Mouse (Mus musculus) ovary, postnatal 14 days (tissue): Measurements from ENCODE around the gene Slc16a1.
A peak's percentile ranks its signal among the peaks of the same experiment; 100 is the strongest.
"Not testable (repeated sequence)": the region's sequence is repeated elsewhere in the genome, so short reads cannot be mapped to it uniquely, and the experiment has no call there.

Experiments
- DNase-seq: peaks from one replicate; pipeline ENCODE4 v3.0.0; 2022; ENCODE audit warnings: low spot score

Slc16a1 gene

DNA sequence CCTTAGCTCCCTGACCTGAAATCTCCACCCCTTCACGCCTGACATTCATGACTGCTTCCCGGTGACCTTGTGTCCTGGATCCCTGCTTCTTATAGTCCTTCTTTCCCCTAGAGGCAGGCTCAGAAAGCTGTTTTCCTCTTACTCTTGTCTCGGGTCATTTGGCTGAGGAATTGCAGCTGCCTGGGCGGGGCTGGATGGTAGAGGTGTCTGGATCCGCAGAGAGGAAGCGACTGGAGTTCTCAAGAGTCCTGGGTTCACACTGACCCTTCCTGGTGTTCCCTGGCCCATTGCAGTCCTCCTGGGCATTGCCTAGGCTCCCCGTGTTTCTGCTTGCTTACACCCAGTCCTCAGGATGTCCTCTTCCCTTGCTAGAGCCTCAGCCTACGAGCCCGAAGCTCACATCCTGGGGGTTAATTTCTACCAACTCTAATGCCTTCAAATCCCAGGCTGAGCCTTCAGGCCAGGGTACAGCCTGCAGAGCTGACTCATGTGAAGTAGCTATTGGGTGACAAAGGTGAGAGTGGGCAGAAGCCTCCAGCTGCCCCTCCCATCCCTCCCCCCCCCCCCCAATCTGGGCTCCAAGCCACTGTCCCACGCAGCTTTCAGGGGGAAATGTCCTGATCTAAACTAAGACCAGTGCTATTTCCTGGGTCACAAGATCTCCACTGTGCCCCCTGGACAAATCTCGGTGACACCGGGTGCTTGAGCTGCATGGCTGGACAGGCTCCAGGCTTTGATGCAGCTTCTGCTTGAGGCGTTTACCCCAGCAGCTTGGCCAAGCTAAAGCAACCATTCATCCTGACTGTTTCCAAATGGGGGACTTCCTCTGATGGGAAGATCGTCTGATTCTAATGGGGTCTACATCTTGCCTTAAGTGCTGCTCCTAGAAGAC lies 36.1 kb downstream of the Slc16a1 start:
- no peak for DNase-seq

DNA sequence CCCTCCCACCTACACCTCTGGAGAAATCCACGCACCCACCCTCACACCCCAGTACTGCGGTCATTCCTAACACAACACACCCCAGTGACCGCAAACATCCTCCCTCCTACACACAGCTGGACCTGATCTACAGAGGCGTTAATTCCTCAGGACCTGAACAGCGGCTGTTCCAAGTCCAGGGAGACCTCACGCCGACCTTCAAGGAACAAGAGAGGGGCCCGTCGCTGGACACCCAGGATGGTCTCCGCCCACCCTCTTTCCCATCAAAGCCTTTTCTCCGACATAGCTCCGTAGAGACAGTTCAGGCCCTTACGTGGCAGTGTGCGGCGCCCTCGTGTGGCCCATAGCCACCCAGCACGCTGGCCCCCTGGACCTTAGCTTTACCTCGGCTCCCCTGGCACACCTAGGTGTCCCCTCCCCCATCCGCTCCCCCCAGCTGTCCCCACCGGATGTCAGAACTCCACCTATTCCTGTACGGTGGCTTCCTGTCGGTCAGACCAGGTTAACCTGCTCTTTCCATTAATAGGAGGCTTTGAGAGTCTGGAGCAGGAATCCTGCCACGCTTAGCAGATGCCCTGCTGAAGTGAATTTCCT lies 36.9 kb downstream of the Slc16a1 start:
- DNase-seq = peak; percentile 67

DNA sequence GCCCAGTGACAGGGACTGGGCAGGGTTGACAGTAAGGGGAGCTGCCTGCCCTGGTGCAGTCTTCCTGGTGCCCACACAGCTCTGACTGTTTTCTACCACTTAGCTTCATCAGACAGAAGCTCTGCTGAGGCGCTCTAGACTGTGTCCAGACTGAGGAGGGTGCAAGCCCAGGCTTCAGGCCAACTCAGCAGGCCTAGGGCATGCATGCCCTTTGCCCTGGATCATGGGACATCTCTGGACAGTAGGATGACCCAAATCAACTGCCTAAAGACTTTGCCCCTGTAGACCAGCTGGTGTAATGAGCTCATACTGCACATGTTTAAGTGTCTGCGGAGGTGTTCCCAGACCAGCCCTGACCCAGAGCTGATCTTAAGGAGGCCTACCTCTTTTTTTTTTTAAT lies 39.3 kb downstream of the Slc16a1 start:
- DNase-seq = no peak

DNA sequence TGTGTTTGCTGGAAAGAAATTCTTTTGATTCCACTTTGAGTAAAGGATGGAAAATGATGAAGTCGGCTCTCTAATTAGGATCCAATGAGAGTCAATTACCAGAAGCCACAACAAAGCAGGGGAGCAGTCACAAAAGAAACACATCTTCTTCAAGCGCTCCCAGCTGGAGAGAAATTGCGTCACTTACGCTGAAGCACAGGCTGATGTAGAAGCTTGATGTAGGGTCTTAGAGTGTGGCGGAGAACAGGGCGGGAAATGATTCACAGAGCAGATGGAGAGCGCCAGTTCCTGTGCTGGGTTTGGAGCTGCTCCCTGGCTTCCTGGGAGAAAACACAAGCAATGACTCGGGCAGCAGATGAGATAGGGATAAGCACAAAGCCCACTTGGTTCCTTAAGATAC lies 40.4 kb downstream of the Slc16a1 start:
- no peak for DNase-seq

DNA sequence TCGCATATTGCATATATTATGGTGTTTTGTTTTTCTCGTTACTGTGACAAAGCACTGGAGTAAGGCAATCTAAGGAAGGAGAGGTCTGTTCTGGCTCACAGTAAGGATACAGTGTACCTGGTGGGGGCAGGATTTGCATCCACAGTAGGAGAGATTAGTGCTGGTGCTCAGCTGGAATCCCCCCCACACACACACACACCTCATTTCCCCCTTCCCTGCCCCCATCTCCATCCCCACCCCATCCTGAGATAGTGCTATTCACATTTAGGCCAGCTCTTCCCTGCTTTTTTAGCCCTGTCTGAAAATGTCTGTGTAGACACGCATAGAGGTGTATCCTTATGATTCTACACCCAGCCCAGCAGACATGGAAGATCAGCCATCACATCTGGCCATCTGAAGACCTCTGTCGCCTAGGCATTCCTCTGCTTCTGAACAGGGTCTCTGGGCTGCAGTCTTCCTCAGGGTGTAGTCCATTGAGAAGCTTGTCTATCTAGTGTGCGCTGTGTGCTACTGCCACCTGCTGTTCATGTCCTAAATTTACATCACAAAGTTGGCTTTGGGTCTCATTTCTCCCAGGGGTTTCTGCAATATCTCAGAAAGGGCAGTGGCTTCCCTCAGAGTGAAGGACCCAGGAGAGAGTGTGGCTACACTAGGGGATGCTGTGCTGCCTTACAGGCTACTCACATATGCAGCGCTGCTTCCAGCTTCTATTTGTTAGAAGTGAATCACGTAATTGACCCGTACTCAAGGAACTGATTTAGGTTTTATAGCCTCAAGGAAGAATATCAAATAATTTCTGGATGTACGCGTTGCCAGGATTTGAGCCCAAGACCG lies 44.4 kb downstream of the Slc16a1 start:
- peak; percentile 50 for DNase-seq

DNA sequence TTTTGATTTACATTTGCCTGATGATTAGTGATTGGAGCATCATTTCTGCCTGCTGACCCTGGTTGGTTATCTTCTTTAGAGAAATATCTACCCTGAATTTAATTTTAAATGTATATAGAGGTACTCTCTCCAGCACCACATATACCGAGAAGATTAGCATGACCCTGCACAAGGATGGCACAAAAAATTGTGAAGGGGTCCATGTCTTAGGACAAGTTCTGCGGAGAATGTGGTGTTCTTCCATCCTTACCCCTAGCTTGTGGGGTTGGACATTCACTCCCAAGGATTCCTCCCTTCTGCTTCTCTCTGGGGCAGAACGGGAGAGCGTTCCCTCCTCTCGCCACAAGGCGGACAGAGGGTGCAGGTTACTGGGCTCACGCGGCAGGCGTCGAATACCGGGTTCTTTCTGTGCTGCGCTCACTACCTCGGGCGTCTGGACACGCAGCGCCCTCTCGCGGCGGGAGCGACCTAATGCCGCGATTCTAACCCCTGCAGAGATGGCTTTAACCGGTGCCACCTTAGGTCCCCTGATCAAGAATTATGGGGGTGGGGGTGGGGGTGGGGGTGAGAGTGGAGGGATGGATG lies 62.4 kb downstream of the Slc16a1 start:
- DNase-seq = peak; percentile 72

DNA sequence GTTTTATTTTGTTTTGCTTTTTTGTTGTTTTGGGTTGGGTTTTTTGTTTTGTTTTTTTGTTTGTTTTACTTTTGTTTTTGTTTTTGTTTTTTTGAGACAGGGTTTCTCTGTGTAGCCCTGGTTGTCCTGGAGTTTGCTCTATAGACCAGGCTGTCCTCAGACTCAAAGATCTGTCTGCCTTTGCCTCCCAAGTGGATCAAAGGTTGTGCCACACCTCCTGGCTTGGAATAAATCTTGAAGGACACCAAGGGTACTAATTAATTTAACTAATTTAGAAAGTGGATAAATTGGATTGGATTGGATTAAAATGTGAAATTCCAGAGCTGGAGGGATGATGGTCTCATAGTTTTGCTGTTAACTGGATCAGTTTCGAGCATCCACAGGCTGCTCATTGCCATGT lies 63.3 kb downstream of the Slc16a1 start:
- DNase-seq = no peak

DNA sequence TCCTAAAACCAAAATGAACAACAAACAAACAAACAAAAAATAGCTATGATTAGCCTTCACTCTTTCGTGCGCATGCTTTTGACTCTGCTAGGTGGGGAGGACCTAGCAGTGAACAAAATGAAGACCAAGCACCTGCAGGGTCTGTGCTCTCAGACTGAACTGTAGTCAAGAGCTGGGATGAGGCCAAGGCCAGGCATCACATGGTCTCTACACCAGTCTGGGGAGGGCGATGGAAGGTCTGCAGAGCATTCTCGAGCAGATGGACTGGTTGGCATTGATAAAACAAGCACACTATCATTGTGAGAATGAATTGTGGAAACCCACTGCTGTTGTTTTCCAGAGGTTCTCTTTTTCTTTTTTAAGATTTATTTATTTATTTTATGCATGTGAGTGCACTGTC lies 65.5 kb downstream of the Slc16a1 start:
- DNase-seq = no peak

DNA sequence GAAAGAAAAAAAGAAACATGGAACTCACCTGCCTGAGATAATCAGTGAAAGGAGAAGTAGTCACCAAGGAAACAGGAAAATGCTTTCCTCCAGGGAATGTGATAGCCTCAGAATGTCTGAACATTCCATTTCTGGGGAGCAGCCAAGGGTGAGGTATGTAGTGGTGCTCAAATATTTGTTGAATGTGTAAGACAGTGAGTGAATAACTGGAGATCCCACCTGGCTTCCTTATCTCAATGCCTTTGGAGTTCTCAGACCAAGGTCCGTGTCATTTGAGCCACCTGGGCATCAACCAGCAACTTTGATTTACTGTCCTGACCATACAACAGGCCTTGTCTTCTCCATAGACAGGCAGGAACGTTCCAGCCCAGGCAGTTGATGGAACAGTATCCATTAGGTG lies 68.0 kb downstream of the Slc16a1 start:
- no peak for DNase-seq

DNA sequence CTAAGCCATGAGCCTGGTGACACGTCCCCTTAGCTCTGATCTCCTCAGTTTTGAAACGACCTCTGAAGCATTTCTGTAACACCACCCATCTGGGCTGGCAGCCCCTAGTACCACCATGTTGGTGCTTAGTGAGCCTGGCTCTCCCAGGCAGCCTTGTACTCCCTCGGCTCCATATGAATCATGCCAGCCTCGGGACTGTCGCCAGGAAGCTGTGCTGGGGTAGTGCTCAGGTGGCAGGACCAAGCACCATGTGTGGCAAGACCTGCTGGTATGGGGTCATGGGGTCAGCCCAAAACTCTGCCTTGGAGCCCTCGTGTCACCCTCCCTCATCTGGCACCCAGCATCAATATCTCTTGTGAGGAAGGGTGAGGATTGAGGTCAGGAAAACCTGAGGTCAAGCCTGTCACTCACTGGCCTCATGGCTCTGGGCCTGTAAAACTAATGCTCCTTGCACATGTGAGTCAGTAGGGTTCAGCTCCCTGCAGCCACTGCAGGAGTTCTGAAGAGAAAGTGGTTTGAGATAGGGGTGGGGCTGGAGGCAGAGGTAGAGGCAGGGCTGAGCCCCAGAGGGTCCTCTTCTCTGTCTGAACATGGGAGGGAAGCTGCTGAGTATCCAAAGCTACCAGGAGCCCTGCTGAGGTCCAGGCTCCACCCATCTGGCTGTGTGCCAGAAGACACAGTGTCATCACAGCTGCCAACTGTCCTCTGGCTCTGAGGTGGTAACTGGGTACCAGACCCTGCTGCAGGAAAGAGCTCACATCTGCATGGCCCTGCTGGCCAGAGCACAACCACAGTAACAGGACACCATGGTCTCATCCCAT lies 68.7 kb downstream of the Slc16a1 start:
- DNase-seq = not testable (repeated sequence)

DNA sequence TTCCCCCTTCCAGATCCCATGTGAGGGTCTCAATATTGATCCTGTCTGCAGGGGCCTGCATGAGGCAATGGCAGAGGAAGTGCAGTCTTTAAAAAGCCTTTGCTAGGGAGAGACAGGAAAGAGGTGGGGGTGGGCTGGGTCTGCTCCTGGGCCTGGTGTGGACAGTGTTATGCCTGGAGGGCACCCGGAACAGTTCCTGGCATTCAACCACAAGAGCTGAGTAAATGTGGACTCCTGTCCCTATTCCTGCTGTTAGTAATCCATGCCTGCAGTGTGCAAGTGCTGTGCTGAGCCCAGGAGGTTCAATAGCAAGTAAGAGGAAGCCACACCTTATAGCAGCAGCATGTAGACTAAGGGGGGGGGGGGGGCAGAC lies 69.3 kb downstream of the Slc16a1 start:
- not testable (repeated sequence) for DNase-seq
